Mouse (Mus musculus): ENCODE measurements around the gene Kcnj12.

- TF ChIP-seq CTCF (IDR thresholded peaks at IDR 0.05) (no peak), EP300 (IDR thresholded peaks at IDR 0.05) (no peak)
Measured at GRCm38 (mm10) chr11:61111472-61111871, 89.1 kb downstream of the Kcnj12 start.
